Mouse (Mus musculus) ES-Bruce4 (cell line): ENCODE measurements around the gene Pgr. TPM values are rescaled to one million over a fixed set of nuclear protein-coding genes. Genes with fewer than 3 reads are reported as not detected.

ENCODE experiments used
- H3K27ac ChIP-seq: 2 replicates; pipeline ENCODE4 v1.5.1; 2012; ENCODE audit warnings: low read length, inconsistent platforms; ENCODE audit not compliant: insufficient read depth
- H3K27me3 ChIP-seq: 2 replicates; pipeline ENCODE4 v1.6.1; 2012; ENCODE audit warnings: mild to moderate bottlenecking, low read length, inconsistent platforms; ENCODE audit not compliant: control insufficient read depth, poor library complexity, insufficient read depth, severe bottlenecking
- H3K36me3 ChIP-seq: 2 replicates; pipeline ENCODE4 v1.6.1; 2012; ENCODE audit warnings: inconsistent platforms, mild to moderate bottlenecking, low read length, moderate library complexity; ENCODE audit not compliant: control insufficient read depth, poor library complexity, insufficient read depth, severe bottlenecking
- H3K4me1 ChIP-seq: one replicate; pipeline ENCODE4 v1.8.1; 2011; ENCODE audit warnings: low read length; ENCODE audit not compliant: control insufficient read depth, insufficient read depth
- H3K4me3 ChIP-seq: 2 replicates; pipeline ENCODE4 v1.5.1; 2011; ENCODE audit warnings: low read depth, mild to moderate bottlenecking, low read length
- H3K9ac ChIP-seq: 2 replicates; pipeline ENCODE4 v1.6.1; 2012; ENCODE audit warnings: low read depth, mild to moderate bottlenecking, inconsistent platforms; ENCODE audit not compliant: poor library complexity, severe bottlenecking
- H3K9me3 ChIP-seq: replicated peaks from 2 replicates; pipeline ENCODE4 v1.6.1; 2012; ENCODE audit warnings: mild to moderate bottlenecking, low read length, inconsistent platforms; ENCODE audit not compliant: control insufficient read depth, poor library complexity, insufficient read depth, severe bottlenecking
- CTCF ChIP-seq: IDR thresholded peaks from one replicate; pipeline ENCODE4 v1.8.1; 2011; ENCODE audit warnings: low read depth, low read length
- EP300 ChIP-seq: IDR thresholded peaks from 2 replicates; pipeline ENCODE4 v1.6.1; 2011; ENCODE audit warnings: low read depth, low read length; ENCODE audit not compliant: insufficient read depth
- POLR2A ChIP-seq: IDR thresholded peaks from one replicate; pipeline ENCODE4 v1.8.1; 2011; ENCODE audit warnings: low read length; ENCODE audit not compliant: insufficient read depth
- polyA plus RNA-seq: library from polyadenylated mRNA; stranded (reverse); fragments of >200 nt; gene quantifications from 2 replicates; pipeline ENCODE4 v1.2.4, GENCODE M21; 2011; ENCODE audit warnings: low read depth; ENCODE audit not compliant: missing spikeins, insufficient read depth, insufficient read length

Pgr gene
- polyA plus RNA-seq, 1 experiment: 0.97 TPM

- H3K4me3 ChIP-seq: peak overlapping the region; percentile 66
- H3K9me3 ChIP-seq: no peaks in the 10 kb centered on the region
- no peak overlapping the region for H3K27ac ChIP-seq
- H3K9ac ChIP-seq: peak overlapping the region; percentile 57
- peaks cover 8% of the 10 kb centered on the region for H3K27me3 ChIP-seq
- no peaks in the 10 kb centered on the region for H3K36me3 ChIP-seq
- H3K4me1 ChIP-seq: no peaks in the 10 kb centered on the region
- TF ChIP-seq POLR2A: no peak
Observed at GRCm38 (mm10) chr9:8901013-8901646, 1.5 kb downstream of the Pgr start.

- TF ChIP-seq CTCF: no peak
- no peak for TF ChIP-seq POLR2A
- no peak for TF ChIP-seq EP300
- no peak overlapping the region for H3K27ac ChIP-seq
Observed at GRCm38 (mm10) chr9:8901647-8902131, 2.1 kb downstream of the Pgr start.

GRCm38 (mm10) chr9:8902277-8902676, 2.6 kb downstream of the Pgr start:
- Histone ChIP-seq H3K9ac (peak overlapping the region; percentile 57), H3K9me3 (no peaks in the 10 kb centered on the region), H3K27me3 (peaks cover 8% of the 10 kb centered on the region), H3K27ac (no peak overlapping the region), H3K36me3 (no peaks in the 10 kb centered on the region), H3K4me1 (no peaks in the 10 kb centered on the region), H3K4me3 (peak overlapping the region; percentile 66)
- no peak for TF ChIP-seq POLR2A
- no peak for TF ChIP-seq EP300

More at GRCm38 (mm10) chr9:8901647-8902131, 2.1 kb downstream of the Pgr start:
- no peaks in the 10 kb centered on the region for H3K4me1 ChIP-seq
- H3K36me3 ChIP-seq: no peaks in the 10 kb centered on the region
- H3K4me3 ChIP-seq: peak overlapping the region; percentile 66
- H3K27me3 ChIP-seq: peaks cover 8% of the 10 kb centered on the region
- H3K9ac ChIP-seq: peak overlapping the region; percentile 57
- no peaks in the 10 kb centered on the region for H3K9me3 ChIP-seq

GRCm38 (mm10) chr9:8927561-8927960, 27.9 kb downstream of the Pgr start:
- Histone ChIP-seq H3K9ac (no peak overlapping the region), H3K4me1 (no peaks in the 10 kb centered on the region), H3K27ac (no peak overlapping the region), H3K9me3 (no peaks in the 10 kb centered on the region), H3K4me3 (no peak overlapping the region), H3K27me3 (no peaks in the 10 kb centered on the region), H3K36me3 (no peaks in the 10 kb centered on the region)
- TF ChIP-seq POLR2A: no peak
- TF ChIP-seq EP300: no peak
- no peak for TF ChIP-seq CTCF

GRCm38 (mm10) chr9:8937753-8938152, 38.1 kb downstream of the Pgr start:
- no peak overlapping the region for H3K4me3 ChIP-seq
- H3K36me3 ChIP-seq: no peaks in the 10 kb centered on the region
- no peaks in the 10 kb centered on the region for H3K27me3 ChIP-seq
- H3K9me3 ChIP-seq: no peaks in the 10 kb centered on the region
- no peak overlapping the region for H3K9ac ChIP-seq
- no peak overlapping the region for H3K27ac ChIP-seq
- no peaks in the 10 kb centered on the region for H3K4me1 ChIP-seq
- TF ChIP-seq CTCF (no peak), EP300 (no peak), POLR2A (no peak)

GRCm38 (mm10) chr9:8953306-8953705, 53.7 kb downstream of the Pgr start:
- Histone ChIP-seq H3K9me3 (no peaks in the 10 kb centered on the region), H3K9ac (no peak overlapping the region), H3K27me3 (no peaks in the 10 kb centered on the region), H3K4me3 (no peak overlapping the region), H3K4me1 (no peaks in the 10 kb centered on the region), H3K27ac (no peak overlapping the region), H3K36me3 (no peaks in the 10 kb centered on the region)
- TF ChIP-seq CTCF: no peak
